Mouse (Mus musculus) macrophage (primary cell): Measurements from ENCODE around the gene Sdk2. TPM values are rescaled to one million over a fixed set of nuclear protein-coding genes. Genes with fewer than 3 reads are reported as not detected.

Experiments
- H3K27ac ChIP-seq: fragments of 350-480 bp; formaldehyde crosslinking; 2 replicates; pipeline ENCODE4 v1.9.0; 2021
- H3K36me3 ChIP-seq: fragments of 350-480 bp; formaldehyde crosslinking; 2 replicates; pipeline ENCODE4 v1.9.0; 2021; ENCODE audit errors: inconsistent target
- H3K4me3 ChIP-seq: fragments of 350-480 bp; formaldehyde crosslinking; 2 replicates; pipeline ENCODE4 v1.9.0; 2021; ENCODE audit errors: inconsistent target
- H3K79me2 ChIP-seq: fragments of 350-480 bp; formaldehyde crosslinking; 2 replicates; pipeline ENCODE4 v1.9.0; 2021; ENCODE audit errors: inconsistent target
- WGBS: methylation state at CpG from one replicate; pipeline ENCODE4 v1.1.7; 2026; ENCODE audit warnings: inconsistent platforms; ENCODE audit not compliant: missing documents; 5-methylcytosine and 5-hydroxymethylcytosine counted together
- polyA plus RNA-seq: library from polyadenylated mRNA; stranded (reverse); fragments of 250-400 nt; gene quantifications from 3 replicates; pipeline ENCODE4 v1.2.4, GENCODE M21; 2018; ENCODE audit warnings: inconsistent platforms

The Sdk2 gene
- polyA plus RNA-seq, 1 experiment from 2014 or later: 0.22 TPM

GRCm38 (mm10) chr11:113831608-113832007, 235.2 kb downstream of the Sdk2 start:
- H3K4me3 ChIP-seq: no peak overlapping the region
- WGBS: 55% methylated on average over 6 of the region's 6 CpGs
- no peaks in the 10 kb centered on the region for H3K36me3 ChIP-seq
- no peak overlapping the region for H3K27ac ChIP-seq
- H3K79me2 ChIP-seq: no peaks in the 10 kb centered on the region

GRCm38 (mm10) chr11:113828081-113828554, 238.7 kb downstream of the Sdk2 start:
- Histone ChIP-seq H3K79me2 (no peaks in the 10 kb centered on the region), H3K27ac (no peak overlapping the region), H3K36me3 (no peaks in the 10 kb centered on the region), H3K4me3 (no peak overlapping the region)
- WGBS: 51% methylated on average over 24 of the region's 24 CpGs

GRCm38 (mm10) chr11:113820005-113820404, 246.8 kb downstream of the Sdk2 start:
- no peak overlapping the region for H3K4me3 ChIP-seq
- H3K36me3 ChIP-seq: no peaks in the 10 kb centered on the region
- WGBS: 87% methylated on average over 10 of the region's 10 CpGs
- H3K27ac ChIP-seq: no peak overlapping the region
- no peaks in the 10 kb centered on the region for H3K79me2 ChIP-seq

GRCm38 (mm10) chr11:113819001-113819400, 247.8 kb downstream of the Sdk2 start:
- Histone ChIP-seq H3K79me2 (no peaks in the 10 kb centered on the region), H3K4me3 (no peak overlapping the region), H3K36me3 (no peaks in the 10 kb centered on the region), H3K27ac (no peak overlapping the region)
- WGBS: 57% methylated on average over 1 of the region's 1 CpGs

- 83% methylated on average over 12 of the region's 12 CpGs for WGBS
- peak overlapping the region; percentile 84 for H3K27ac ChIP-seq
- no peaks in the 10 kb centered on the region for H3K36me3 ChIP-seq
- no peak overlapping the region for H3K4me3 ChIP-seq
- no peaks in the 10 kb centered on the region for H3K79me2 ChIP-seq
Measured at GRCm38 (mm10) chr11:113816971-113817548, 249.8 kb downstream of the Sdk2 start.

- H3K27ac ChIP-seq: peak overlapping the region; percentile 84
- no peaks in the 10 kb centered on the region for H3K79me2 ChIP-seq
- H3K4me3 ChIP-seq: no peak overlapping the region
- 95% methylated on average over 4 of the region's 4 CpGs for WGBS
- H3K36me3 ChIP-seq: no peaks in the 10 kb centered on the region
Measured at GRCm38 (mm10) chr11:113816439-113816838, 250.4 kb downstream of the Sdk2 start.

- no peak overlapping the region for H3K27ac ChIP-seq
- H3K36me3 ChIP-seq: no peaks in the 10 kb centered on the region
- 63% methylated on average over 20 of the region's 20 CpGs for WGBS
- H3K4me3 ChIP-seq: no peak overlapping the region
- no peaks in the 10 kb centered on the region for H3K79me2 ChIP-seq
Measured at GRCm38 (mm10) chr11:113811546-113812339, 255.1 kb downstream of the Sdk2 start.

GRCm38 (mm10) chr11:113810638-113811545, 256.0 kb downstream of the Sdk2 start:
- H3K79me2 ChIP-seq: no peaks in the 10 kb centered on the region
- no peaks in the 10 kb centered on the region for H3K36me3 ChIP-seq
- no peak overlapping the region for H3K4me3 ChIP-seq
- 62% methylated on average over 24 of the region's 24 CpGs for WGBS
- no peak overlapping the region for H3K27ac ChIP-seq

- no peaks in the 10 kb centered on the region for H3K36me3 ChIP-seq
- 75% methylated on average over 9 of the region's 9 CpGs for WGBS
- H3K4me3 ChIP-seq: no peak overlapping the region
- H3K79me2 ChIP-seq: no peaks in the 10 kb centered on the region
- no peak overlapping the region for H3K27ac ChIP-seq
Measured at GRCm38 (mm10) chr11:113807086-113807485, 259.8 kb downstream of the Sdk2 start.

GRCm38 (mm10) chr11:113806382-113807077, 260.3 kb downstream of the Sdk2 start:
- H3K36me3 ChIP-seq: no peaks in the 10 kb centered on the region
- H3K27ac ChIP-seq: no peak overlapping the region
- no peak overlapping the region for H3K4me3 ChIP-seq
- WGBS: 74% methylated on average over 9 of the region's 9 CpGs
- H3K79me2 ChIP-seq: no peaks in the 10 kb centered on the region

GRCm38 (mm10) chr11:113805974-113806373, 260.9 kb downstream of the Sdk2 start:
- Histone ChIP-seq H3K36me3 (no peaks in the 10 kb centered on the region), H3K4me3 (no peak overlapping the region), H3K27ac (no peak overlapping the region), H3K79me2 (no peaks in the 10 kb centered on the region)
- 30% methylated on average over 10 of the region's 10 CpGs for WGBS

GRCm38 (mm10) chr11:113803321-113803941, 263.4 kb downstream of the Sdk2 start:
- no peak overlapping the region for H3K27ac ChIP-seq
- no peak overlapping the region for H3K4me3 ChIP-seq
- H3K36me3 ChIP-seq: no peaks in the 10 kb centered on the region
- 64% methylated on average over 9 of the region's 9 CpGs for WGBS
- no peaks in the 10 kb centered on the region for H3K79me2 ChIP-seq

- Histone ChIP-seq H3K4me3 (no peak overlapping the region), H3K79me2 (no peaks in the 10 kb centered on the region), H3K27ac (no peak overlapping the region), H3K36me3 (no peaks in the 10 kb centered on the region)
- WGBS: 24% methylated on average over 12 of the region's 12 CpGs
Measured at GRCm38 (mm10) chr11:113802456-113802855, 264.4 kb downstream of the Sdk2 start.

- H3K27ac ChIP-seq: no peak overlapping the region
- WGBS: 95% methylated on average over 12 of the region's 12 CpGs
- H3K4me3 ChIP-seq: no peak overlapping the region
- no peaks in the 10 kb centered on the region for H3K36me3 ChIP-seq
- no peaks in the 10 kb centered on the region for H3K79me2 ChIP-seq
Measured at GRCm38 (mm10) chr11:113800026-113800425, 266.8 kb downstream of the Sdk2 start.
